Mouse (Mus musculus) colon, adult 2 months (tissue): ENCODE measurements around the gene Ctnnd1. TPM values are rescaled to one million over a fixed set of nuclear protein-coding genes. Genes with fewer than 3 reads are reported as not detected.

ENCODE experiments used
- polyA plus RNA-seq: library from polyadenylated mRNA; depleted of rRNA; stranded (reverse); fragments of >200 nt; gene quantifications from 2 replicates; pipeline ENCODE4 v1.2.3, GENCODE M21; 2012; rRNA removed

The Ctnnd1 gene
- 60.4 and 68.6 TPM in 2 replicates for polyA plus RNA-seq

GRCm38 (mm10) chr2:84650464-84651195, at the start of gene Ctnnd1:
Ctnnd1 (minus strand) TSS chr2:84650765.

GRCm38 (mm10) chr2:84679016-84679415, 28.5 kb upstream of the Ctnnd1 start, which contains the start of gene Tmx2:
Tmx2 (minus strand) TSS chr2:84679140.

GRCm38 (mm10) chr2:84677968-84678880, 27.7 kb upstream of the Ctnnd1 start, which contains the start of the genes Gm28635 and Med19:
Gm28635 (minus strand) TSS chr2:84678041.
Med19 (plus strand) TSS chr2:84678402.

DNA sequence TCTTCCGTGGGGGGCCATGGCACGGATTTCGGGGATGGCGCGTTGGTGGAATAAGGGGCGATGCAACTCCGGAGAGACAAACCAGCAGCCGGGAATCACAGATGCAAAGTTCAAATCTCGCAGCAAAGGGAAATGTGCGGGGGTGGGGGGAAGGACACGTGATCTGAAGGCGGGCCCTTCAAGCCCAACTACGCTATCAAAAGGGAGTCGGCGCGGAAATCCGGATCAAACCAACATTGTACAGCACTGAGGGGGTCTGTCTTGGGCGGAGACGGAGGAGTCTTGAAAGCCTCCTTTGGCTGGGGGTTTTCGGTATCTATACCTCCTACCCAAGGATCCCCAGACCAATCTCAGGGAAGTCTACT, 20.0 kb upstream of the Ctnnd1 start, which contains the start of gene Selenoh:
TSS of gene Selenoh (minus strand) at position 202 of the 365 bp plus-strand sequence.

GRCm38 (mm10) chr2:84658806-84659205, 8.2 kb upstream of the Ctnnd1 start, which contains the start of gene Btbd18:
Btbd18 (plus strand) TSS chr2:84659079.

Other genes with a start within 250 kb of the Ctnnd1 start
- gene Calcrl, start 225.4 kb downstream of the Ctnnd1 start, polyA plus RNA-seq: 2.3 and 3.5 TPM in 2 replicates
- 1.5 TPM in 2 replicates for gene Tfpi, start 174.0 kb downstream of the Ctnnd1 start, polyA plus RNA-seq
- not detected in 2 replicates for gene Btbd18, start 8.3 kb upstream of the Ctnnd1 start, polyA plus RNA-seq
- gene Selenoh, start 20.0 kb upstream of the Ctnnd1 start, polyA plus RNA-seq: 50.5 and 62.5 TPM in 2 replicates
- gene Gm28635, start 27.3 kb upstream of the Ctnnd1 start, polyA plus RNA-seq: not detected in 2 replicates
- 7.0 and 7.1 TPM in 2 replicates for gene Med19, start 27.6 kb upstream of the Ctnnd1 start, polyA plus RNA-seq
- gene Tmx2, start 28.4 kb upstream of the Ctnnd1 start, polyA plus RNA-seq: 43.2 and 45.6 TPM in 2 replicates
- gene Zdhhc5, start 64.4 kb upstream of the Ctnnd1 start, polyA plus RNA-seq: 56.0 and 66.9 TPM in 2 replicates
- gene Clp1, start 76.6 kb upstream of the Ctnnd1 start, polyA plus RNA-seq: 6.2 and 6.9 TPM in 2 replicates
- gene Ypel4, start 83.3 kb upstream of the Ctnnd1 start, polyA plus RNA-seq: 6.1 and 7.2 TPM in 2 replicates
- gene Gm19426, start 92.9 kb upstream of the Ctnnd1 start, polyA plus RNA-seq: 0.17 and 0.35 TPM in 2 replicates
- gene Serping1, start 124.7 kb upstream of the Ctnnd1 start, polyA plus RNA-seq: 227 and 242 TPM in 2 replicates
- gene Ube2l6, start 148.1 kb upstream of the Ctnnd1 start, polyA plus RNA-seq: 11.1 and 16.7 TPM in 2 replicates
- not detected in 2 replicates for gene Smtnl1, start 171.9 kb upstream of the Ctnnd1 start, polyA plus RNA-seq
- 28.1 and 31.6 TPM in 2 replicates for gene Timm10, start 176.2 kb upstream of the Ctnnd1 start, polyA plus RNA-seq
- gene Slc43a1, start 188.1 kb upstream of the Ctnnd1 start, polyA plus RNA-seq: 10.5 and 10.6 TPM in 2 replicates
- gene Rtn4rl2, start 235.9 kb upstream of the Ctnnd1 start, polyA plus RNA-seq: 3.2 and 4.2 TPM in 2 replicates